Comparison of ENCODE assay signal across 15 mouse cellular contexts in genomic region chr14:99240563-99240962, GRCm38 (mm10). TPM values are rescaled to one million over a fixed set of nuclear protein-coding genes. Genes with fewer than 3 reads are reported as not detected.
"Had no signal": no experiment of that assay in that cellular context is flagged by ENCODE, and none has a peak within 500 bp of the region (broad histone marks: within the 10 kb centered on the region; RNA-seq: fewer than 3 reads in every experiment).

No protein-coding gene starts in this region.

- H3K27ac ChIP-seq: liver, embryonic 12.5 days; liver, embryonic 14.5 days; macrophage; neural tube, embryonic 12.5 days had no signal

- H3K9me3 ChIP-seq: liver, embryonic 12.5 days; megakaryocyte, embryonic 14.5 days; neural tube, embryonic 12.5 days had no signal

- ATAC-seq: liver, embryonic 12.5 days; midbrain, embryonic 16.5 days had no signal

- H3K27me3 ChIP-seq: liver, embryonic 12.5 days; megakaryocyte, embryonic 14.5 days; neural tube, embryonic 12.5 days had no signal

- H3K9ac ChIP-seq: liver, embryonic 12.5 days; liver, embryonic 14.5 days; lung, embryonic 14.5 days; neural tube, embryonic 12.5 days had no signal

- DNase-seq: lung, adult 18-20 months; lung, embryonic 14.5 days; lung, postnatal 10 days; right cerebral cortex, postnatal 14 days; right cerebral cortex, postnatal 4 days; spleen, adult 18-20 months; thymus, adult 18-20 months; thymus, postnatal 14 days; thymus, postnatal 4 days had no signal

- H3K4me3 ChIP-seq: liver, embryonic 12.5 days; megakaryocyte, embryonic 14.5 days; neural tube, embryonic 12.5 days had no signal

- H3K4me1 ChIP-seq: liver, embryonic 12.5 days; megakaryocyte, embryonic 14.5 days; neural tube, embryonic 12.5 days had no signal

- H3K4me2 ChIP-seq: liver, embryonic 12.5 days; lung, embryonic 14.5 days; neural tube, embryonic 12.5 days had no signal

RNA-seq across cellular contexts. Expression of gene Klf5, which starts 57.9 kb away (rescaled TPM):
- polyA plus RNA-seq: macrophage had no signal
